In the genomic region with DNA sequence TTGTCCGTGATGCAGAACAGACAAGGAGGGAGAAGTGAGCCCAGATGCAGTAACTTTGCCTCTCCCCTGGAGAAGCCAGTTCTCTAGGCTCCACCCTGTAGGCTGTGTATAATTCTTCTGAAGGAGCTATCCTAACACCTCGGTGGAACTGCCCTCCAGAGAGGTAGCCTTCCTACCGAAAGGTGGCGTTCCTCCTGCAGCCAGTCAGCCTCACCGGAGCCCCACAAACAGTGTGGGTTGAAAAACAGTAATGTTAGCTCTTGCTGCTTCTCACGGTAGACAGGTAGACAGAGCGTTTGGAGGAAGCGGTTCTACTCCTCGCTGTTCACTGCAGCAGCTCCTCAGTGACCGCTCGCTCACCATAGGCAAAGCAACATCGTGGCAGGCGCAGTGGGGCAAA, we compare ENCODE assay signal across 13 mouse cellular contexts.
DNase-seq lines count a peak whose midpoint lies in the region; ATAC-seq and TF ChIP-seq lines count a peak whose summit lies in the region.
"Had no signal": no experiment of that assay in that cellular context is flagged by ENCODE, and none has a peak within 500 bp of the region (broad histone marks: within the 10 kb centered on the region; RNA-seq: fewer than 3 reads in every experiment).

No protein-coding gene starts in this region.

- TF ChIP-seq CTCF in kidney, postnatal 0 days (IDR thresholded peaks at IDR 0.05; ENCODE audit: low read depth) = 0 out of 2 replicates have a peak, but pooled peaks have one; percentile 4

- no peak overlapping the region for H3K4me3 ChIP-seq in forebrain, embryonic 15.5 days
- H3K4me3 ChIP-seq in forebrain, embryonic 16.5 days (replicated peaks; ENCODE audit: low read length) = no peak overlapping the region
- no peak overlapping the region for H3K4me3 ChIP-seq in kidney, postnatal 0 days (replicated peaks; ENCODE audit: low read depth, low read length)
- H3K4me3 ChIP-seq in limb, embryonic 13.5 days = no peak overlapping the region
- H3K4me3 ChIP-seq: erythroblast, embryonic 14.5 days; hindbrain, embryonic 15.5 days; midbrain, embryonic 13.5 days had no signal

- H3K9ac ChIP-seq in forebrain, embryonic 15.5 days (replicated peaks) = no peak overlapping the region
- no peak overlapping the region for H3K9ac ChIP-seq in forebrain, embryonic 16.5 days (replicated peaks; ENCODE audit: low read depth, low read length)
- H3K9ac ChIP-seq in kidney, postnatal 0 days (ENCODE audit: low read depth, low read length) = no peak overlapping the region
- H3K9ac ChIP-seq in limb, embryonic 13.5 days = no peak overlapping the region
- H3K9ac ChIP-seq: hindbrain, embryonic 15.5 days; lung, embryonic 14.5 days; midbrain, embryonic 13.5 days had no signal

- no peaks in the 10 kb centered on the region for H3K9me3 ChIP-seq in forebrain, embryonic 15.5 days
- H3K9me3 ChIP-seq in forebrain, embryonic 16.5 days (ENCODE audit: control insufficient read depth, low read length) = no peaks in the 10 kb centered on the region
- no peaks in the 10 kb centered on the region for H3K9me3 ChIP-seq in kidney, postnatal 0 days (replicated peaks; ENCODE audit: low read length)
- no peaks in the 10 kb centered on the region for H3K9me3 ChIP-seq in limb, embryonic 13.5 days
- H3K9me3 ChIP-seq: hindbrain, embryonic 15.5 days; midbrain, embryonic 13.5 days had no signal

- H3K27ac ChIP-seq in forebrain, embryonic 15.5 days (replicated peaks) = peak overlapping the region; percentile 20; the same call in 1 of the 2 replicates
- no peak overlapping the region for H3K27ac ChIP-seq in forebrain, embryonic 16.5 days (ENCODE audit: low read length)
- no peak overlapping the region for H3K27ac ChIP-seq in kidney, postnatal 0 days
- no peak overlapping the region for H3K27ac ChIP-seq in limb, embryonic 13.5 days

- 70% methylated on average over 13 of the region's 13 CpGs for WGBS in forebrain, embryonic 15.5 days
- WGBS in forebrain, embryonic 16.5 days = 74% methylated on average over 13 of the region's 13 CpGs
- 75% methylated on average over 13 of the region's 13 CpGs for WGBS in kidney, postnatal 0 days
- 53% methylated on average over 13 of the region's 13 CpGs for WGBS in limb, embryonic 13.5 days

- DNase-seq in kidney, postnatal 0 days (ENCODE audit: low spot score) = no peak
- no peak for DNase-seq in kidney, postnatal 14 days
- peak; percentile 80 for DNase-seq in brain, adult 2 months (ENCODE audit: low read depth, low spot score)
- DNase-seq: adrenal gland, postnatal 25 days had no signal

- H3K27me3 ChIP-seq in forebrain, embryonic 15.5 days = no peaks in the 10 kb centered on the region
- no peaks in the 10 kb centered on the region for H3K27me3 ChIP-seq in forebrain, embryonic 16.5 days (replicated peaks; ENCODE audit: control insufficient read depth, insufficient read depth, low read length)
- no peaks in the 10 kb centered on the region for H3K27me3 ChIP-seq in kidney, postnatal 0 days (ENCODE audit: insufficient read depth, low read length)
- peaks cover 20% of the 10 kb centered on the region for H3K27me3 ChIP-seq in limb, embryonic 13.5 days
- H3K27me3 ChIP-seq: hindbrain, embryonic 15.5 days; midbrain, embryonic 13.5 days had no signal

- no peak for ATAC-seq in forebrain, embryonic 15.5 days (replicated peaks)
- no peak for ATAC-seq in forebrain, embryonic 16.5 days
- ATAC-seq in kidney, postnatal 0 days (replicated peaks; ENCODE audit: low FRiP score, low read depth) = no peak
- no peak for ATAC-seq in limb, embryonic 13.5 days (ENCODE audit: low FRiP score, low read depth)
- no peak for ATAC-seq in megakaryocyte progenitor cell, adult 5-6 weeks (replicated peaks; ENCODE audit: poor library complexity)
- ATAC-seq in activated CD4-positive, CD25-positive, alpha-beta regulatory T cell, adult 4 months = no peak

- H3K4me1 ChIP-seq in forebrain, embryonic 15.5 days = peaks cover 68% of the 10 kb centered on the region
- H3K4me1 ChIP-seq in forebrain, embryonic 16.5 days (replicated peaks; ENCODE audit: control insufficient read depth, insufficient read depth, low read length) = peaks cover 53% of the 10 kb centered on the region
- H3K4me1 ChIP-seq in kidney, postnatal 0 days (replicated peaks; ENCODE audit: insufficient read depth, low read length) = peaks cover 27% of the 10 kb centered on the region
- peaks cover 50% of the 10 kb centered on the region for H3K4me1 ChIP-seq in limb, embryonic 13.5 days

- H3K4me2 ChIP-seq in forebrain, embryonic 15.5 days (replicated peaks) = no peak overlapping the region
- no peak overlapping the region for H3K4me2 ChIP-seq in forebrain, embryonic 16.5 days (ENCODE audit: low read length)
- H3K4me2 ChIP-seq in kidney, postnatal 0 days (ENCODE audit: low read length) = no peak overlapping the region
- H3K4me2 ChIP-seq in limb, embryonic 13.5 days (replicated peaks) = peak overlapping the region; percentile 9; the same call in 1 of the 2 replicates
- H3K4me2 ChIP-seq: hindbrain, embryonic 15.5 days; lung, embryonic 14.5 days had no signal

- no peaks in the 10 kb centered on the region for H3K36me3 ChIP-seq in forebrain, embryonic 15.5 days
- H3K36me3 ChIP-seq in forebrain, embryonic 16.5 days (ENCODE audit: control insufficient read depth, insufficient read depth) = no peaks in the 10 kb centered on the region
- H3K36me3 ChIP-seq in kidney, postnatal 0 days (ENCODE audit: insufficient read depth, low read length) = no peaks in the 10 kb centered on the region
- no peaks in the 10 kb centered on the region for H3K36me3 ChIP-seq in limb, embryonic 13.5 days
- H3K36me3 ChIP-seq: hindbrain, embryonic 15.5 days; midbrain, embryonic 13.5 days had no signal
